ENCODE assay signal across 11 mouse cellular contexts in the genomic region with DNA sequence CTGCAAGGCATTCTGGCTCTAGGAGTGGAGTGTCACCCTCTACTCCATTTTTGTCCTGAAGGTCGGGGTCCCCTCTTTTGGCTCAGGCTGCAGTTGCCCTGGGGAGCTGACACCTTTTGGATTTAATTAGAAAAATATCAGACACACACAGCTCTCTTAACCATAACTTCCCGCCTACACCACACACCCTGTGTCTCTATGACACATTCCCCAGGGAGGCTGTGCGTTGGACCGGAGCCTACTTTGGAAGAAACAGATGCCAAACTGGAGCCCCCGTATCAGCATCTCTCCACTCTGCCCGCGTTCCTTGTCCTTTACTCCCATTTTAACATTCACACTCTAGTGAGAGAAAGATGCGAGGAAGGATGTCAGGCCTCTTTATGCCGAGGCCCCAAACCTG. TPM values are rescaled to one million over a fixed set of nuclear protein-coding genes. Genes with fewer than 3 reads are reported as not detected.
A peak's percentile ranks its signal among the peaks of the same experiment; 100 is the strongest.
DNase-seq lines count a peak whose midpoint lies in the region; ATAC-seq and TF ChIP-seq lines count a peak whose summit lies in the region.
"Had no signal": no experiment of that assay in that cellular context is flagged by ENCODE, and none has a peak within 500 bp of the region (broad histone marks: within the 10 kb centered on the region; RNA-seq: fewer than 3 reads in every experiment).

No protein-coding gene starts in this region.

- 60% methylated on average over 9 of the region's 9 CpGs for WGBS in forebrain, postnatal 0 days
- WGBS in liver, postnatal 0 days (ENCODE audit: insufficient replicate concordance) = 72% methylated on average over 9 of the region's 9 CpGs

- H3K27ac ChIP-seq in forebrain, postnatal 0 days (ENCODE audit: low read depth, low read length) = no peak overlapping the region
- peak overlapping the region; percentile 94; the same call in 1 of the 2 replicates for H3K27ac ChIP-seq in left cerebral cortex, adult 2 months
- no peak overlapping the region for H3K27ac ChIP-seq in liver, postnatal 0 days (ENCODE audit: low read depth)

- peaks cover 26% of the 10 kb centered on the region for H3K4me1 ChIP-seq in forebrain, postnatal 0 days (ENCODE audit: insufficient read depth)
- H3K4me1 ChIP-seq in liver, postnatal 0 days (ENCODE audit: insufficient read depth) = peaks cover 12% of the 10 kb centered on the region

- intact Hi-C loops in left cerebral cortex, adult 2 months (cut with DNase I) = loop anchor here (5.0 kb wide), 1 partner anchor 41 kb away; a partner anchor contains a TSS

- no peak for TF ChIP-seq EP300 in liver, postnatal 0 days (IDR thresholded peaks at IDR 0.05; ENCODE audit: low read depth)

- peak overlapping the region; percentile 93 for H3K4me2 ChIP-seq in forebrain, postnatal 0 days (ENCODE audit: low read depth)
- no peak overlapping the region for H3K4me2 ChIP-seq in liver, postnatal 0 days (ENCODE audit: low read depth, low read length)

- no peaks in the 10 kb centered on the region for H3K27me3 ChIP-seq in forebrain, postnatal 0 days (ENCODE audit: insufficient read depth, low read length)
- peaks cover 19% of the 10 kb centered on the region for H3K27me3 ChIP-seq in liver, postnatal 0 days (ENCODE audit: insufficient read depth, low read length)

- H3K9me3 ChIP-seq in forebrain, postnatal 0 days (ENCODE audit: low read length) = no peaks in the 10 kb centered on the region
- H3K9me3 ChIP-seq in liver, postnatal 0 days (ENCODE audit: low read length) = no peaks in the 10 kb centered on the region

- peak; percentile 39 for DNase-seq in heart, postnatal 4 days
- DNase-seq in heart, adult 9 months (ENCODE audit: low spot score in 2 of 2) = no peak
- no peak for DNase-seq in forebrain, postnatal 0 days
- peak; percentile 62 to 73 for DNase-seq in left cerebral cortex, adult 2 months (ENCODE audit: extremely low spot score in 1 of 2, low spot score in 2 of 2)
- DNase-seq in right cerebral cortex, adult 2 months (ENCODE audit: low spot score in 2 of 2) = peak; percentile 82
- DNase-seq in liver, postnatal 0 days = no peak
- no peak for DNase-seq in gastrocnemius, adult 18-20 months (ENCODE audit: low spot score)
- DNase-seq in Muller cell, postnatal 12 days (ENCODE audit: inconsistent ontology term) = no peak
- DNase-seq: kidney, postnatal 14 days; spleen, adult 18-20 months; thymus, postnatal 36 days had no signal

- H3K4me3 ChIP-seq in forebrain, postnatal 0 days (ENCODE audit: low read depth, low read length) = peak overlapping the region; percentile 76; the same call in 1 of the 2 replicates
- peak overlapping the region; percentile 88 for H3K4me3 ChIP-seq in left cerebral cortex, adult 2 months
- H3K4me3 ChIP-seq in liver, postnatal 0 days (ENCODE audit: low read depth, low read length) = no peak overlapping the region

- H3K9ac ChIP-seq in forebrain, postnatal 0 days = peak overlapping the region; percentile 86; the same call in 1 of the 2 replicates
- no peak overlapping the region for H3K9ac ChIP-seq in liver, postnatal 0 days (replicated peaks)

- ATAC-seq in forebrain, postnatal 0 days = no peak
- ATAC-seq in liver, postnatal 0 days = no peak

- no peak for TF ChIP-seq CTCF in forebrain, postnatal 0 days (IDR thresholded peaks at IDR 0.05; ENCODE audit: low read depth)
- TF ChIP-seq CTCF in left cerebral cortex, adult 2 months (IDR thresholded peaks at IDR 0.05) = no peak
- no peak for TF ChIP-seq CTCF in liver, postnatal 0 days (IDR thresholded peaks at IDR 0.05; ENCODE audit: low read depth)

- H3K36me3 ChIP-seq in forebrain, postnatal 0 days (ENCODE audit: insufficient read depth) = peaks cover 2% of the 10 kb centered on the region
- H3K36me3 ChIP-seq in liver, postnatal 0 days (replicated peaks; ENCODE audit: insufficient read depth, low read length) = peaks cover 5% of the 10 kb centered on the region

RNA-seq across cellular contexts. Expression of a gene that starts 1.9 kb away (rescaled TPM):
- 1 to 10 TPM; 1.3 TPM for total RNA-seq in heart, postnatal 4 days (2021)
- 28.7 TPM in 2 replicates for total RNA-seq in forebrain, postnatal 0 days (2014; rRNA removed)
- polyA plus RNA-seq in forebrain, postnatal 0 days (2015; fragmentation: Nextera tagmentation; extraction: Ambion mirVana) = 5.6 and 9.8 TPM in 2 replicates
- total RNA-seq in left cerebral cortex, adult 2 months (2021) = 100 to 1,000 TPM; 144 to 153 TPM
- 0.11 and 0.21 TPM in 2 replicates for polyA plus RNA-seq in liver, postnatal 0 days (2015; fragmentation: Nextera tagmentation; extraction: Ambion mirVana)
- total RNA-seq in gastrocnemius, adult 18-20 months (2021) = under 1 TPM; 0.09 to 0.14 TPM

RNA-seq across cellular contexts. Expression of a gene that starts 24.9 kb away (rescaled TPM):
- total RNA-seq in heart, postnatal 4 days (2021) = 10 to 100 TPM; 12.6 to 14.1 TPM
- total RNA-seq in forebrain, postnatal 0 days (2014; rRNA removed) = 7.1 and 8.2 TPM in 2 replicates
- polyA plus RNA-seq in forebrain, postnatal 0 days (2015; fragmentation: Nextera tagmentation; extraction: Ambion mirVana) = 1.6 and 3.0 TPM in 2 replicates
- 10 to 100 TPM; 72.7 to 73.9 TPM for total RNA-seq in left cerebral cortex, adult 2 months (2021)
- polyA plus RNA-seq in liver, postnatal 0 days (2015; fragmentation: Nextera tagmentation; extraction: Ambion mirVana) = 1.2 TPM in 2 replicates
- 1 to 10 TPM; 5.5 to 5.7 TPM for total RNA-seq in gastrocnemius, adult 18-20 months (2021)

RNA-seq across cellular contexts. Expression of a gene that starts 33.8 kb away (rescaled TPM):
- 10 to 100 TPM; 26.9 to 28.4 TPM for total RNA-seq in heart, postnatal 4 days (2021)
- 22.5 and 27.2 TPM in 2 replicates for total RNA-seq in forebrain, postnatal 0 days (2014; rRNA removed)
- 29.5 and 37.4 TPM in 2 replicates for polyA plus RNA-seq in forebrain, postnatal 0 days (2015; fragmentation: Nextera tagmentation; extraction: Ambion mirVana)
- 10 to 100 TPM; 53.0 to 57.6 TPM for total RNA-seq in left cerebral cortex, adult 2 months (2021)
- 6.7 and 7.0 TPM in 2 replicates for polyA plus RNA-seq in liver, postnatal 0 days (2015; fragmentation: Nextera tagmentation; extraction: Ambion mirVana)
- total RNA-seq in gastrocnemius, adult 18-20 months (2021) = 10 to 100 TPM; 14.0 to 15.6 TPM

RNA-seq across cellular contexts. Expression of a gene that starts 43.2 kb away (rescaled TPM):
- 10 to 100 TPM; 67.8 to 71.5 TPM for total RNA-seq in heart, postnatal 4 days (2021)
- total RNA-seq in forebrain, postnatal 0 days (2014; rRNA removed) = 87.2 and 94.6 TPM in 2 replicates
- 16.3 and 24.1 TPM in 2 replicates for polyA plus RNA-seq in forebrain, postnatal 0 days (2015; fragmentation: Nextera tagmentation; extraction: Ambion mirVana)
- total RNA-seq in left cerebral cortex, adult 2 months (2021) = 100 to 1,000 TPM; 178 to 192 TPM
- polyA plus RNA-seq in liver, postnatal 0 days (2015; fragmentation: Nextera tagmentation; extraction: Ambion mirVana) = 5.4 and 6.5 TPM in 2 replicates
- 10 to 100 TPM; 50.5 to 56.4 TPM for total RNA-seq in gastrocnemius, adult 18-20 months (2021)

Comparison
In these comparisons a context has a peak if more than half of its experiments do, and no peak if none do; other contexts are left out.
1. DNase-seq: peak in heart, postnatal 4 days (single experiment), left cerebral cortex, adult 2 months (2 of 2) and right cerebral cortex, adult 2 months (2 of 2); none in heart, adult 9 months (0 of 2), forebrain, postnatal 0 days (single experiment), liver, postnatal 0 days (single experiment), gastrocnemius, adult 18-20 months (single experiment) and Muller cell, postnatal 12 days (single experiment).
2. RNA of a gene that starts 1.9 kb away (total RNA-seq): 144 to 153 TPM in left cerebral cortex, adult 2 months and 28.7 TPM in forebrain, postnatal 0 days; 1.3 TPM in heart, postnatal 4 days and 0.09 to 0.14 TPM in gastrocnemius, adult 18-20 months; every median in the first group is over 10 times any median in the second.